Mouse (Mus musculus) lung, adult 18-20 months (tissue): Measurements from ENCODE around the gene Ltc4s.
A peak's percentile ranks its signal among the peaks of the same experiment; 100 is the strongest.

Source experiments
- DNase-seq, 2 experiments: peaks; one replicate each; pipeline ENCODE4 v3.0.0; 2022; ENCODE audit warnings: mixed read lengths in 2 of 2

Ltc4s gene

GRCm38 (mm10) chr11:50245269-50245668 lies 6.9 kb upstream of the Ltc4s start:
- no peak for DNase-seq

- no peak for DNase-seq
Observed at GRCm38 (mm10) chr11:50243926-50244325, 5.5 kb upstream of the Ltc4s start.

- DNase-seq = no peak
Observed at GRCm38 (mm10) chr11:50240235-50240911, 2.0 kb upstream of the Ltc4s start.

- DNase-seq = peak in 1 of 2 experiments; percentile 43
Observed at GRCm38 (mm10) chr11:50238821-50239791, 690 bp upstream of the Ltc4s start.

GRCm38 (mm10) chr11:50236937-50237835 lies 1.2 kb downstream of the Ltc4s start:
- no peak for DNase-seq

- peak; percentile 90 to 94 for DNase-seq
Observed at GRCm38 (mm10) chr11:50236540-50236936, 1.9 kb downstream of the Ltc4s start.

- no peak for DNase-seq
Observed at GRCm38 (mm10) chr11:50234606-50235005, 3.8 kb downstream of the Ltc4s start.

GRCm38 (mm10) chr11:50233993-50234392 lies 4.4 kb downstream of the Ltc4s start:
- DNase-seq = no peak

- DNase-seq = no peak
Observed at GRCm38 (mm10) chr11:50233022-50233421, 5.4 kb downstream of the Ltc4s start.

- DNase-seq = peak in 1 of 2 experiments; percentile 82
Observed at GRCm38 (mm10) chr11:50231411-50231810, 7.0 kb downstream of the Ltc4s start.

- DNase-seq = no peak
Observed at GRCm38 (mm10) chr11:50230481-50231304, 7.7 kb downstream of the Ltc4s start.

GRCm38 (mm10) chr11:50229252-50229910 lies 9.0 kb downstream of the Ltc4s start:
- no peak for DNase-seq

- no peak for DNase-seq
Observed at GRCm38 (mm10) chr11:50228772-50229171, 9.6 kb downstream of the Ltc4s start.

- no peak for DNase-seq
Observed at GRCm38 (mm10) chr11:50227736-50228135, 10.7 kb downstream of the Ltc4s start.

- no peak for DNase-seq
Observed at GRCm38 (mm10) chr11:50227226-50227625, 11.2 kb downstream of the Ltc4s start.

- no peak for DNase-seq
Observed at GRCm38 (mm10) chr11:50226406-50226805, 12.0 kb downstream of the Ltc4s start.

- DNase-seq = peak; percentile 61 to 69
Observed at GRCm38 (mm10) chr11:50225611-50226378, 12.6 kb downstream of the Ltc4s start.

- DNase-seq = peak; percentile 89
Observed at GRCm38 (mm10) chr11:50224671-50225530, 13.5 kb downstream of the Ltc4s start.
